Comparison of ENCODE assay signal across 8 mouse cellular contexts in the genomic region with DNA sequence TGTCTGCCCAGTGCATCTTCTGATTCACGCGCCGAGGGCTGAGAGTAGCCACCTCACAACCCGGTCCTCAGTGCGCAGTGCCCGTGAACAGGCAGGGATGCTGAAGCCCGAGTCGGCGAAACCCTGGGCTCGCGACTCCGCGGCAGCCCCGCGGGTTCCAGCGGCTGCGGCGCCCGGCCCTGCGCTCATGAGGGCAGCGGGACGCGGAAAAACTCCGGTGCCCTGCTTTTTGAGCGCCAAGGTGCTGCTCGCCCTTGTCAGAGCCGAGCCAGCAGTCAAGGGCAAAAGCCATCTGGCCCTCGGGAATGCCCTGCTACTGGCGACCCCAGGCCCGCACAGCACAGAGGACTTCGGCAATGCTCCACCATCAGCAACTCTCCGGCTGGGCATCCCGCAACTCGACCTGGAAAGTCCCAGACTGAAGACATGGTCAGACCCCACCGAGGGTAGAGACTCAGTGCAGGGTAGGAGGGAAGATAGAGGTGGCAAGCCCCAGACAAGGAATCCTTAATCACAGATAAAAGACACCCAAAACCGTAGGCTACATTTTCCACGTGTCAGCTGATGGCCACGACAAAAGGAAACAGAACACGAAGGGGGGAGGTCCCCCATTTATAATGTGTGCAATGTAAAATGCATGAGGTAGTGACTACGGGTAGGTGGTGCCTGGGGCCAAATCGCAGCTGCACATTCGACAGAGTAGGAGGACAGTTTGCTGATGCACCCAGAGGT.
A peak's percentile ranks its signal among the peaks of the same experiment; 100 is the strongest.
DNase-seq lines count a peak whose midpoint lies in the region; ATAC-seq and TF ChIP-seq lines count a peak whose summit lies in the region.

No protein-coding gene starts in this region.

- DNase-seq in kidney, adult 2 months: peak; percentile 42
- DNase-seq in kidney, adult 11 months: no peak
- DNase-seq in cerebellum, postnatal 14 days: peak; percentile 35 to 56
- peak; percentile 65 to 74 for DNase-seq in frontal cortex, postnatal 36 days (ENCODE audit: low spot score in 2 of 2)
- peak; percentile 49 for DNase-seq in hindbrain, postnatal 0 days (ENCODE audit: low spot score)
- peak; percentile 58 to 87 for DNase-seq in left cerebral cortex, postnatal 25 days (ENCODE audit: low spot score in 2 of 2)
- DNase-seq in midbrain, embryonic 14.5 days: peak; percentile 73

- H3K4me3 ChIP-seq in kidney, adult 2 months (ENCODE audit: insufficient read depth, low read depth, low read length): peak overlapping the region; percentile 59
- H3K4me3 ChIP-seq in hindbrain, postnatal 0 days (ENCODE audit: low read length): peak overlapping the region; percentile 49
- peak overlapping the region; percentile 47 for H3K4me3 ChIP-seq in midbrain, embryonic 14.5 days (replicated peaks; ENCODE audit: low read depth, low read length)

- intact Hi-C loops in left cerebral cortex, postnatal 25 days (cut with DNase I): loop anchor here (5.0 to 10.0 kb wide), 2 partner anchors 452 to 555 kb away; no protein-coding TSS in a partner anchor

- H3K9me3 ChIP-seq in hindbrain, postnatal 0 days (ENCODE audit: low read length): no peaks in the 10 kb centered on the region
- no peaks in the 10 kb centered on the region for H3K9me3 ChIP-seq in midbrain, embryonic 14.5 days (ENCODE audit: control insufficient read depth, low read length)

- H3K27me3 ChIP-seq in kidney, adult 2 months (replicated peaks; ENCODE audit: control insufficient read depth, insufficient read depth, low read length): no peaks in the 10 kb centered on the region
- H3K27me3 ChIP-seq in hindbrain, postnatal 0 days (ENCODE audit: insufficient read depth, low read length): no peaks in the 10 kb centered on the region
- H3K27me3 ChIP-seq in midbrain, embryonic 14.5 days (ENCODE audit: control insufficient read depth, insufficient read depth, low read length): no peaks in the 10 kb centered on the region

- peak; percentile 79 for ATAC-seq in hindbrain, postnatal 0 days
- ATAC-seq in midbrain, embryonic 14.5 days (ENCODE audit: low FRiP score, low TSS enrichment): peak; percentile 84
- ATAC-seq in monocyte, adult 5-6 weeks (replicated peaks; ENCODE audit: insufficient number of reproducible peaks, low FRiP score, low TSS enrichment, poor library complexity, severe bottlenecking): no peak

- H3K27ac ChIP-seq in kidney, adult 2 months (ENCODE audit: insufficient read depth, low read depth, low read length): peak overlapping the region; percentile 73
- H3K27ac ChIP-seq in hindbrain, postnatal 0 days: no peak overlapping the region
- peak overlapping the region; percentile 21; the same call in 1 of the 2 replicates for H3K27ac ChIP-seq in midbrain, embryonic 14.5 days (replicated peaks; ENCODE audit: low read depth, low read length)

- no peaks in the 10 kb centered on the region for H3K36me3 ChIP-seq in kidney, adult 2 months (ENCODE audit: control insufficient read depth, insufficient read depth, low read length)
- H3K36me3 ChIP-seq in hindbrain, postnatal 0 days (ENCODE audit: insufficient read depth, low read length): no peaks in the 10 kb centered on the region
- no peaks in the 10 kb centered on the region for H3K36me3 ChIP-seq in midbrain, embryonic 14.5 days (ENCODE audit: control insufficient read depth, insufficient read depth, low read length)

- peak overlapping the region; percentile 91 for H3K4me2 ChIP-seq in hindbrain, postnatal 0 days (ENCODE audit: low read depth, low read length)
- peak overlapping the region; percentile 98 for H3K4me2 ChIP-seq in midbrain, embryonic 14.5 days (ENCODE audit: low read length)

- 5% methylated on average over 42 of the region's 42 CpGs for WGBS in kidney, adult 2 months
- under 1% methylated on average over 42 of the region's 42 CpGs for WGBS in hindbrain, postnatal 0 days
- whole genome bisulfite sequencing in midbrain, embryonic 14.5 days: under 1% methylated on average over 42 of the region's 42 CpGs

- peak overlapping the region; percentile 52 for H3K9ac ChIP-seq in hindbrain, postnatal 0 days (replicated peaks; ENCODE audit: low read length)
- H3K9ac ChIP-seq in midbrain, embryonic 14.5 days (replicated peaks; ENCODE audit: low read length): peak overlapping the region; percentile 61

- peaks cover 2% of the 10 kb centered on the region; the same call in 1 of the 2 replicates for H3K4me1 ChIP-seq in kidney, adult 2 months (ENCODE audit: control insufficient read depth, insufficient read depth, low read length)
- H3K4me1 ChIP-seq in hindbrain, postnatal 0 days (ENCODE audit: insufficient read depth, low read length): no peaks in the 10 kb centered on the region
- H3K4me1 ChIP-seq in midbrain, embryonic 14.5 days (ENCODE audit: control insufficient read depth, insufficient read depth, low read length): peaks cover 12% of the 10 kb centered on the region; the same call in 1 of the 2 replicates

- TF ChIP-seq POLR2A in kidney, adult 2 months (IDR thresholded peaks at IDR 0.05; ENCODE audit: low read depth, low read length): no peak

- TF ChIP-seq CTCF in kidney, adult 2 months (conservative IDR thresholded peaks at IDR 0.05; ENCODE audit: insufficient read depth, insufficient read length, low read depth, low read length): no peak
- TF ChIP-seq CTCF in hindbrain, postnatal 0 days (IDR thresholded peaks at IDR 0.05; ENCODE audit: low read depth): no peak
